Mouse (Mus musculus): ENCODE results near the gene Ntrk3. TPM values are rescaled to one million over a fixed set of nuclear protein-coding genes. Genes with fewer than 3 reads are reported as not detected.

Gene Ntrk3
- total and polyA plus RNA-seq, 2 experiments: 0.09 to 0.38 TPM

DNA sequence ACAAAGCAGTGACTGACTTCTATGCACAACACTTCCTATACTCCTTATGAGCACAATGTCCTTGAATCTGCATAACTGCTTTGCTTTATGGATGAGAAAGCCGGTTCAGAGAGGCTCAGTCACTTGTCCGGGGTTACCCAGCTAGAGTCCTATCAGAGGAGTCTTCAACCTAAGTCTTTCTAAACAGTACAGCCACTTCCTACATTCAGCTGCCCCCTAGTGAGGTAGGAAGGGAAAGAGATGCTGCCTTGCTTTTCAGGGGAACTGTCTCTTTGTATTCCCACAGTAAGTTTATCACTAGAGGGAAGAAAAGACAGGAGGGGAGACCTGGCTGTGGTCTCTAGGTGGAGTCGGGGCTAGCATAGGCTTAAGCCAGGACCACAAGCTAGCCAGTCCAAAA, 151.0 kb downstream of the Ntrk3 start:
- H3K4me1 ChIP-seq (ENCODE audit: control insufficient read depth, insufficient read depth, low read length): no peaks in the 10 kb centered on the region
- WGBS: 22% methylated on average over 3 of the region's 3 CpGs
- no peak overlapping the region for H3K27ac ChIP-seq (replicated peaks; ENCODE audit: insufficient read depth, low read depth, low read length)
- no peaks in the 10 kb centered on the region for H3K79me2 ChIP-seq (ENCODE audit: control insufficient read depth, insufficient read depth, low read length)
- no peak for DNase-seq (ENCODE audit: extremely low read depth, low read depth, low spot score)
- no peak overlapping the region for H3K9ac ChIP-seq (ENCODE audit: low read depth, low read length)
- no peak for TF ChIP-seq POLR2A (IDR thresholded peaks at IDR 0.05; ENCODE audit: extremely low read depth, insufficient read depth, low read length)
- TF ChIP-seq CTCF (IDR thresholded peaks at IDR 0.05; ENCODE audit: low read depth, low read length): no peak
- H3K4me3 ChIP-seq (ENCODE audit: insufficient read depth, low read depth, low read length): no peak overlapping the region
- no peaks in the 10 kb centered on the region for H3K36me3 ChIP-seq (ENCODE audit: control insufficient read depth, insufficient read depth, low read length)
- no peaks in the 10 kb centered on the region for H3K27me3 ChIP-seq (ENCODE audit: control insufficient read depth, insufficient read depth, low read length)

DNA sequence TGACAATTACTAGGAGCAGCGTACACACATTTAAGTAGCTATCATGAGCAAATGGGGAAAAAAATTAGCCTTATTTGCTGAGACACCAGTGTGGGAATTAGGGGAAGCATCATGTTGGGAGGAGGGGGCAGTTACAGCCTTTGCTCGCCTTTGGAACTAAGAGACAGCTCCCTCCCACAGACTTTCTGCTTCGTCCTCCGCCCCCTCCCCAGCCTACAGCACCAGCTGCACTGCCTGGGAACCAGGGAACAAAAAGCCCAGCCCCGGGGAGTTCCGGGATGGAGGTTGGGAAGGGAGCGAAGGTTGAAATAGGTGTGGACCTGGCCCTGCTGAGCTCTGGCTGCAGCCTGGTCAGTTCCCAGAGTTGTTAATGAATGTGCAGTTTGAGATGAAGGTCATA, 151.9 kb downstream of the Ntrk3 start:
- no peaks in the 10 kb centered on the region for H3K36me3 ChIP-seq (ENCODE audit: control insufficient read depth, insufficient read depth, low read length)
- H3K4me1 ChIP-seq (ENCODE audit: control insufficient read depth, insufficient read depth, low read length): no peaks in the 10 kb centered on the region
- no peaks in the 10 kb centered on the region for H3K27me3 ChIP-seq (ENCODE audit: control insufficient read depth, insufficient read depth, low read length)
- WGBS: 43% methylated on average over 7 of the region's 7 CpGs
- no peak overlapping the region for H3K4me3 ChIP-seq (ENCODE audit: insufficient read depth, low read depth, low read length)
- no peak overlapping the region for H3K27ac ChIP-seq (replicated peaks; ENCODE audit: insufficient read depth, low read depth, low read length)
- H3K79me2 ChIP-seq (ENCODE audit: control insufficient read depth, insufficient read depth, low read length): no peaks in the 10 kb centered on the region
- no peak for DNase-seq (ENCODE audit: extremely low read depth, low read depth, low spot score)
- TF ChIP-seq POLR2A (IDR thresholded peaks at IDR 0.05; ENCODE audit: extremely low read depth, insufficient read depth, low read length): no peak
- no peak for TF ChIP-seq CTCF (IDR thresholded peaks at IDR 0.05; ENCODE audit: low read depth, low read length)
- no peak overlapping the region for H3K9ac ChIP-seq (ENCODE audit: low read depth, low read length)

GRCm38 (mm10) chr7:78584936-78585335, 152.9 kb downstream of the Ntrk3 start:
- Histone ChIP-seq H3K4me3 (ENCODE audit: insufficient read depth, low read depth, low read length) (no peak overlapping the region), H3K79me2 (ENCODE audit: control insufficient read depth, insufficient read depth, low read length) (no peaks in the 10 kb centered on the region), H3K27me3 (ENCODE audit: control insufficient read depth, insufficient read depth, low read length) (no peaks in the 10 kb centered on the region), H3K27ac (replicated peaks; ENCODE audit: insufficient read depth, low read depth, low read length) (no peak overlapping the region), H3K9ac (ENCODE audit: low read depth, low read length) (no peak overlapping the region), H3K4me1 (ENCODE audit: control insufficient read depth, insufficient read depth, low read length) (no peaks in the 10 kb centered on the region), H3K36me3 (ENCODE audit: control insufficient read depth, insufficient read depth, low read length) (no peaks in the 10 kb centered on the region)
- DNase-seq (ENCODE audit: extremely low read depth, low read depth, low spot score): no peak
- TF ChIP-seq POLR2A (IDR thresholded peaks at IDR 0.05; ENCODE audit: extremely low read depth, insufficient read depth, low read length) (no peak), CTCF (IDR thresholded peaks at IDR 0.05; ENCODE audit: low read depth, low read length) (no peak)
- WGBS: 74% methylated on average over 2 of the region's 2 CpGs

DNA sequence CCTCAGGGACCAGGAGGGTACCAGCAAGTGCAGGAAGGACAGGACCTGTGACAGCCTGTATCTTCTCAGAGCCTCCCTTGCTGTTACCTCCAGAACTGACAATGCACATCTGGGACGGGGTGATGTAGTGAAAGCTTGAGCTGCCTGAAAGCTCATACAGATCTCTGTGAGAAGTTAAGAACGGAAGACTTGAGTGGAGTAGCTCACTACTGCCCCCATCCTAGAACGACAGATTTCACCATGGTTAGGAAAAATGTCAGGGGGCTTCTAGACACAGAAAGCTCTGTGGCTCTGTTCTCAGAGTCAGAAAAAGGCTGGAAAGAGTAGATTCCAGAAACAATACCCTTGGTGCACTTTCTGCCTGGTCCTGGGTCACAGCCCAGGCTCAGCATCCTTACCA, 153.3 kb downstream of the Ntrk3 start:
- 11% methylated on average over 3 of the region's 3 CpGs for WGBS
- Histone ChIP-seq H3K27me3 (ENCODE audit: control insufficient read depth, insufficient read depth, low read length) (no peaks in the 10 kb centered on the region), H3K4me1 (ENCODE audit: control insufficient read depth, insufficient read depth, low read length) (no peaks in the 10 kb centered on the region), H3K79me2 (ENCODE audit: control insufficient read depth, insufficient read depth, low read length) (no peaks in the 10 kb centered on the region), H3K9ac (ENCODE audit: low read depth, low read length) (no peak overlapping the region), H3K4me3 (ENCODE audit: insufficient read depth, low read depth, low read length) (no peak overlapping the region), H3K36me3 (ENCODE audit: control insufficient read depth, insufficient read depth, low read length) (no peaks in the 10 kb centered on the region), H3K27ac (replicated peaks; ENCODE audit: insufficient read depth, low read depth, low read length) (no peak overlapping the region)
- TF ChIP-seq POLR2A (IDR thresholded peaks at IDR 0.05; ENCODE audit: extremely low read depth, insufficient read depth, low read length) (no peak), CTCF (IDR thresholded peaks at IDR 0.05; ENCODE audit: low read depth, low read length) (no peak)
- no peak for DNase-seq (ENCODE audit: extremely low read depth, low read depth, low spot score)

GRCm38 (mm10) chr7:78583678-78584077, 154.1 kb downstream of the Ntrk3 start:
- 32% methylated on average over 6 of the region's 6 CpGs for WGBS
- Histone ChIP-seq H3K4me1 (ENCODE audit: control insufficient read depth, insufficient read depth, low read length) (no peaks in the 10 kb centered on the region), H3K27ac (replicated peaks; ENCODE audit: insufficient read depth, low read depth, low read length) (no peak overlapping the region), H3K4me3 (ENCODE audit: insufficient read depth, low read depth, low read length) (no peak overlapping the region), H3K36me3 (ENCODE audit: control insufficient read depth, insufficient read depth, low read length) (no peaks in the 10 kb centered on the region), H3K79me2 (ENCODE audit: control insufficient read depth, insufficient read depth, low read length) (no peaks in the 10 kb centered on the region), H3K27me3 (ENCODE audit: control insufficient read depth, insufficient read depth, low read length) (no peaks in the 10 kb centered on the region), H3K9ac (ENCODE audit: low read depth, low read length) (no peak overlapping the region)
- no peak for TF ChIP-seq POLR2A (IDR thresholded peaks at IDR 0.05; ENCODE audit: extremely low read depth, insufficient read depth, low read length)
- TF ChIP-seq CTCF (IDR thresholded peaks at IDR 0.05; ENCODE audit: low read depth, low read length): no peak
- no peak for DNase-seq (ENCODE audit: extremely low read depth, low read depth, low spot score)

DNA sequence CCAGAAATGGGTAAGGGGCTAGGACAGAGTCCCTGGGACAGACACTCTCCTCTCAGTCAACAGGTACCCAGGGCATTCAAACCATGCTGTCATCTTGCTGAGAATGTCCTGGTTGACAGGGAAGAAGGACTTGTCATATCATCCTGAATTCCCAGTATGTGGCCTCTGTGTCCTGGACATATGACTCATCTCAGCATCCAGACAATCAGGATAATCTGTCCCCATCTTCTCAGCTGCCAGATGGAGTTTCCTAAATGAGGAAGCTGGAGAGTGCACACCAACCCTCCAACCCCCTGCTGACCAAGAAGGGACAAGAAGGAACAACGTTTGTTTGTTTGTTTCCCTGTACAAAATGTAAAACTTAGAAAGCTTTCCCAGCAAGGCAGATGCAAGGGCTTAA, 156.5 kb downstream of the Ntrk3 start:
- H3K27ac ChIP-seq (replicated peaks; ENCODE audit: insufficient read depth, low read depth, low read length): no peak overlapping the region
- 0 out of 2 replicates have a peak, but pooled peaks cover 3% of the 10 kb centered on the region for H3K27me3 ChIP-seq (ENCODE audit: control insufficient read depth, insufficient read depth, low read length)
- DNase-seq (ENCODE audit: extremely low read depth, low read depth, low spot score): no peak
- H3K4me1 ChIP-seq (ENCODE audit: control insufficient read depth, insufficient read depth, low read length): no peaks in the 10 kb centered on the region
- no peak for TF ChIP-seq CTCF (IDR thresholded peaks at IDR 0.05; ENCODE audit: low read depth, low read length)
- no peak overlapping the region for H3K9ac ChIP-seq (ENCODE audit: low read depth, low read length)
- no peaks in the 10 kb centered on the region for H3K36me3 ChIP-seq (ENCODE audit: control insufficient read depth, insufficient read depth, low read length)
- no peaks in the 10 kb centered on the region for H3K79me2 ChIP-seq (ENCODE audit: control insufficient read depth, insufficient read depth, low read length)
- no peak overlapping the region for H3K4me3 ChIP-seq (ENCODE audit: insufficient read depth, low read depth, low read length)
- 5% methylated on average over 1 of the region's 1 CpGs for WGBS

All from liver, adult 2 months (tissue).